Mouse (Mus musculus): Measurements from ENCODE around the gene Plxnd1. TPM values are rescaled to one million over a fixed set of nuclear protein-coding genes. Genes with fewer than 3 reads are reported as not detected.

The Plxnd1 gene
- polyA plus RNA-seq, 1 experiment, result 26.2 TPM

DNA sequence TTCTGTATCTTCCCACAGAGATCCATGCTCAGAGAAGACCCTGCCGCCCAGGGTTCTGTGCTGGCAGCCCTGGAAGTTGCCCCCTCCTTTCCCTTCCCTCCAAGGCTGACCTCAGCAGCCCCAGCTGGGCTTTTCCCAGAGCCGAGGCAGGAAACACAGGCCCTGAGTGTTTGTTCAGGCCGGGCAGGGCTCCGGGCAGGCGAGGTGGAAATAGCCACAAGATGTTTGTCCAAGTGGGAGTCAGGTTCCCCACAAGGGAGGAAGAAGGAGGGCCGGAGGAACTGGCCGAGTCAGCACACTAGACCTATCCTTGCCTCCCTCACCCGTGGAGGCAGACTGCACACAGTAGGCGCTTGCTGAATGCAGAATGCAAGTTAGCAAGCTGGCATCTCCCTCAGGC is 11.9 kb upstream of the Plxnd1 start:
- TF ChIP-seq CTCF (IDR thresholded peaks at IDR 0.05; ENCODE audit: extremely low read depth, insufficient read length, insufficient replicate concordance, low read depth, low read length) (no peak), POLR2A (IDR thresholded peaks at IDR 0.05; ENCODE audit: low read depth, low read length) (no peak)
- Histone ChIP-seq H3K4me1 (ENCODE audit: control insufficient read depth, insufficient read depth, insufficient read length, low read length) (peaks cover 2% of the 10 kb centered on the region; the same call in 1 of the 2 replicates), H3K27ac (ENCODE audit: insufficient read depth, low read depth, low read length) (peak overlapping the region; percentile 37; the same call in 1 of the 2 replicates), H3K36me3 (ENCODE audit: control insufficient read depth, insufficient read depth, low read length) (no peaks in the 10 kb centered on the region), H3K4me3 (ENCODE audit: low read depth, low read length) (no peak overlapping the region), H3K27me3 (ENCODE audit: control insufficient read depth, insufficient read depth, low read length) (no peaks in the 10 kb centered on the region)
- 35% methylated on average over 9 of the region's 9 CpGs for WGBS

DNA sequence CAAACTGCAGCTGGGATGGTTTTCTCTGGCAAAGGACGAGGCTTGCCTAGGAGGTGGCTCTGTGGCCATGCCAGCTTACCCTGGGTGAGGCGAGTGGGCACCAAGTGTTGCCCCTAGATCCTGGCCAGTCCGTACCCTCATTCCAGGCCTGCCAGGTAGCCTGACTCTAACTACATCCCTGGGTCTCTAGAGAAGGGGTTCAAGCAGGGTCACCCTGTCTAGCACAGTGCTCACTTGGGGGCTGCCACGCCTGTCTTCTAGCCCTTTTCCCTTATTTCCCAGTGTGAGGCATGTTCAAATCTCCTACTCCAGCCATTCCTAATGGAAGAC is 11.1 kb upstream of the Plxnd1 start:
- H3K4me3 ChIP-seq (ENCODE audit: low read depth, low read length), result no peak overlapping the region
- 84% methylated on average over 4 of the region's 4 CpGs for WGBS
- no peaks in the 10 kb centered on the region for H3K36me3 ChIP-seq (ENCODE audit: control insufficient read depth, insufficient read depth, low read length)
- H3K27ac ChIP-seq (ENCODE audit: insufficient read depth, low read depth, low read length), result 0 out of 2 replicates have a peak overlapping the region, but pooled peaks have one; percentile 37
- H3K4me1 ChIP-seq (ENCODE audit: control insufficient read depth, insufficient read depth, insufficient read length, low read length), result peaks cover 2% of the 10 kb centered on the region; the same call in 1 of the 2 replicates
- no peaks in the 10 kb centered on the region for H3K27me3 ChIP-seq (ENCODE audit: control insufficient read depth, insufficient read depth, low read length)
- TF ChIP-seq CTCF (IDR thresholded peaks at IDR 0.05; ENCODE audit: extremely low read depth, insufficient read length, insufficient replicate concordance, low read depth, low read length), result no peak
- no peak for TF ChIP-seq POLR2A (IDR thresholded peaks at IDR 0.05; ENCODE audit: low read depth, low read length)

DNA sequence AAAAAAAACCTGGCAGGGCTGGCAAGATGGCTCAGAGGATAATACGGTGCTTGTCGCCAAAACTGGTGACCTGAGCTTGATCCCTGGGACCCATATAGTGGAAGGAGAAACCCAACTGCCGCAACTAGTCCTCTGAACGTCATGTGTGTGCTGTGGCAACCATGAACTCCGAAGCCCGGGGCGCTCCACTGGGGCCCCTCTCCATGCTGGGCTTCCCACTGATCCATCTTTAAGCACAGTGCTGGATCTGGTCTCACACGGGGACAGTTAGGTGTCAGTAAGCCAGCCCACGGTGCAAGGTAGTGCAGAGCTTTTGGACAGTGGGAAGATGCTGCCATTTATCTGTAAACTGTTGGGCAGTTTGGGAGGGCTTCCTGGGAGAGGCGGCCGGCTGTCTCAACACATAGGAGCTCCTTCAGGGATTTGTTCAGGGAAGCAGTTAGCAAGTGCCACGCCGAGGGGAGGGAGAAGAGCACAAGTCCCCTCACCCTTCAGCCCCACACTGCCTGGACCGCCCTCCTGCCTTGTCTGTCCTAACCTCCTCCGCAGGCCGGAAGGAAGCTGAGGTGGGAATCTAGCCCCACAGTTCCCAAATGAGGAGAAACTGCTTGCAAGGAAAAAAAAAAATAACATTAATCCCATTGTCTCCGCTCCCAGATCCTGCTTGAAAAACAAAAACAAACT is 10.6 kb upstream of the Plxnd1 start:
- TF ChIP-seq POLR2A (IDR thresholded peaks at IDR 0.05; ENCODE audit: low read depth, low read length), result no peak
- TF ChIP-seq CTCF (IDR thresholded peaks at IDR 0.05; ENCODE audit: extremely low read depth, insufficient read length, insufficient replicate concordance, low read depth, low read length), result no peak
- H3K4me1 ChIP-seq (ENCODE audit: control insufficient read depth, insufficient read depth, insufficient read length, low read length), result peaks cover 2% of the 10 kb centered on the region; the same call in 1 of the 2 replicates
- no peaks in the 10 kb centered on the region for H3K36me3 ChIP-seq (ENCODE audit: control insufficient read depth, insufficient read depth, low read length)
- no peak overlapping the region for H3K4me3 ChIP-seq (ENCODE audit: low read depth, low read length)
- H3K27me3 ChIP-seq (ENCODE audit: control insufficient read depth, insufficient read depth, low read length), result no peaks in the 10 kb centered on the region
- 85% methylated on average over 17 of the region's 17 CpGs for WGBS
- no peak overlapping the region for H3K27ac ChIP-seq (ENCODE audit: insufficient read depth, low read depth, low read length)

- Histone ChIP-seq H3K4me1 (ENCODE audit: control insufficient read depth, insufficient read depth, insufficient read length, low read length) (peaks cover 2% of the 10 kb centered on the region; the same call in 1 of the 2 replicates), H3K27me3 (ENCODE audit: control insufficient read depth, insufficient read depth, low read length) (no peaks in the 10 kb centered on the region), H3K4me3 (ENCODE audit: low read depth, low read length) (no peak overlapping the region), H3K27ac (ENCODE audit: insufficient read depth, low read depth, low read length) (no peak overlapping the region), H3K36me3 (ENCODE audit: control insufficient read depth, insufficient read depth, low read length) (no peaks in the 10 kb centered on the region)
- WGBS, result 86% methylated on average over 6 of the region's 6 CpGs
- TF ChIP-seq CTCF (IDR thresholded peaks at IDR 0.05; ENCODE audit: extremely low read depth, insufficient read length, insufficient replicate concordance, low read depth, low read length) (no peak), POLR2A (IDR thresholded peaks at IDR 0.05; ENCODE audit: low read depth, low read length) (no peak)
Measured at GRCm38 (mm10) chr6:116004716-116005115, 9.9 kb upstream of the Plxnd1 start.

GRCm38 (mm10) chr6:116004069-116004468 is 9.3 kb upstream of the Plxnd1 start:
- WGBS, result 50% methylated on average over 7 of the region's 7 CpGs
- H3K27ac ChIP-seq (ENCODE audit: insufficient read depth, low read depth, low read length), result peak overlapping the region; percentile 58; the same call in 1 of the 2 replicates
- no peaks in the 10 kb centered on the region for H3K27me3 ChIP-seq (ENCODE audit: control insufficient read depth, insufficient read depth, low read length)
- no peaks in the 10 kb centered on the region for H3K36me3 ChIP-seq (ENCODE audit: control insufficient read depth, insufficient read depth, low read length)
- TF ChIP-seq CTCF (IDR thresholded peaks at IDR 0.05; ENCODE audit: extremely low read depth, insufficient read length, insufficient replicate concordance, low read depth, low read length) (no peak), POLR2A (IDR thresholded peaks at IDR 0.05; ENCODE audit: low read depth, low read length) (no peak)
- no peak overlapping the region for H3K4me3 ChIP-seq (ENCODE audit: low read depth, low read length)
- peaks cover 2% of the 10 kb centered on the region; the same call in 1 of the 2 replicates for H3K4me1 ChIP-seq (ENCODE audit: control insufficient read depth, insufficient read depth, insufficient read length, low read length)

GRCm38 (mm10) chr6:116003516-116003915 is 8.7 kb upstream of the Plxnd1 start:
- Histone ChIP-seq H3K4me3 (ENCODE audit: low read depth, low read length) (no peak overlapping the region), H3K4me1 (ENCODE audit: control insufficient read depth, insufficient read depth, insufficient read length, low read length) (peaks cover 2% of the 10 kb centered on the region; the same call in 1 of the 2 replicates), H3K27ac (ENCODE audit: insufficient read depth, low read depth, low read length) (peak overlapping the region; percentile 58; the same call in 1 of the 2 replicates), H3K27me3 (ENCODE audit: control insufficient read depth, insufficient read depth, low read length) (no peaks in the 10 kb centered on the region), H3K36me3 (ENCODE audit: control insufficient read depth, insufficient read depth, low read length) (no peaks in the 10 kb centered on the region)
- WGBS, result 63% methylated on average over 5 of the region's 5 CpGs
- TF ChIP-seq POLR2A (IDR thresholded peaks at IDR 0.05; ENCODE audit: low read depth, low read length), result no peak
- TF ChIP-seq CTCF (IDR thresholded peaks at IDR 0.05; ENCODE audit: extremely low read depth, insufficient read length, insufficient replicate concordance, low read depth, low read length), result no peak

DNA sequence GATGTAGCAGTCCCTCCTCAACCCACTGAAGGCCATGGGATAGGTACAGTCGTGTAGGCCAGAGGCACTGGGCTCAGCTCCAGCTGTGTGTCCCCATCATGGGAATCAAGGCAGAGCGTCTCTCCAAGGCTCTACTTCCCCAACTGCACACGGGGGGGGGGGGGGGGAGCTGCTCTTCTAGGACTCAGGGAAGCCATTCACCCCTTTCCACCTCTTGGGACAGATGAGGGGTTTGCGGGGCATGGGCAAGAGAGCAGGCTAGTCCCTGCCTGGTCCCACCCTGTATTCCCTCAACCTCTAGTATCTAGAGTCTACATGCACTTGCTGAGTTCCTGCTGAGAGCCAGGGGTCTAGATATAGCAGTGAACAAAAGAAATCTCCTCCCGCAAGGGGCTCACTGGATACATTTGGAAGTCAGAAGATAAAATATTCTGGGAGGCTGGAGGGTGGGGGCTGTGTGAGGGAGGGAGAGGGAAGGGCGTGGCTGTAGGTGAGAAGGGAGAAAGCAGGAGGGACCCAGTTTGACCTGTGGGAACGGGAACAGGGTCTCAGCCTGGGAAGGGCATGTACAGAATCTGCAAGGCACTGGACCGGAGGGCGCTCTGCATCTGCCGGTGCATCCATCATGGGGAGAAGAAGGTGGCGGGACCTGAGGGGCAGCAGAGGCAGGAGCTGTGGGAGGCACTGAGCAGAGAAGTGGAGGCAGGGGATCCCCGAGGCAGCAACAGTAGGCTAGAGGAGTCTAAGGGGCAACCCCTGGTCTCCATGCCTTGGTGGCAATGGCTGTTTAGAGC is 7.7 kb upstream of the Plxnd1 start:
- WGBS, result 64% methylated on average over 12 of the region's 12 CpGs
- TF ChIP-seq POLR2A (IDR thresholded peaks at IDR 0.05; ENCODE audit: low read depth, low read length) (no peak), CTCF (IDR thresholded peaks at IDR 0.05; ENCODE audit: extremely low read depth, insufficient read length, insufficient replicate concordance, low read depth, low read length) (no peak)
- H3K27me3 ChIP-seq (ENCODE audit: control insufficient read depth, insufficient read depth, low read length), result no peaks in the 10 kb centered on the region

More for the DNA sequence above, 7.7 kb upstream of the Plxnd1 start:
- peaks cover 2% of the 10 kb centered on the region; the same call in 1 of the 2 replicates for H3K4me1 ChIP-seq (ENCODE audit: control insufficient read depth, insufficient read depth, insufficient read length, low read length)
- H3K27ac ChIP-seq (ENCODE audit: insufficient read depth, low read depth, low read length), result no peak overlapping the region
- no peak overlapping the region for H3K4me3 ChIP-seq (ENCODE audit: low read depth, low read length)
- no peaks in the 10 kb centered on the region for H3K36me3 ChIP-seq (ENCODE audit: control insufficient read depth, insufficient read depth, low read length)

All from small intestine, adult 2 months (tissue).